Mouse (Mus musculus): Measurements from ENCODE around the gene Stim1. TPM values are rescaled to one million over a fixed set of nuclear protein-coding genes. Genes with fewer than 3 reads are reported as not detected.

The Stim1 gene
- polyA plus RNA-seq, 1 experiment from 2014 or later, result 13.6 TPM

GRCm38 (mm10) chr7:102272422-102272948 is 4.9 kb downstream of the Stim1 start:
- H3K9me3 ChIP-seq, result no peaks in the 10 kb centered on the region
- no peak overlapping the region for H3K27ac ChIP-seq
- WGBS, result 91% methylated on average over 3 of the region's 3 CpGs
- H3K27me3 ChIP-seq (replicated peaks), result peaks cover 11% of the 10 kb centered on the region
- H3K4me2 ChIP-seq (replicated peaks), result no peak overlapping the region
- H3K4me1 ChIP-seq, result peaks cover 6% of the 10 kb centered on the region; the same call in 1 of the 2 replicates
- H3K4me3 ChIP-seq, result no peak overlapping the region
- no peaks in the 10 kb centered on the region for H3K36me3 ChIP-seq
- no peak overlapping the region for H3K9ac ChIP-seq
- no peak for ATAC-seq (ENCODE audit: low FRiP score, low read depth)

- no peaks in the 10 kb centered on the region for H3K27me3 ChIP-seq (replicated peaks)
- 97% methylated on average over 1 of the region's 1 CpGs for WGBS
- no peak overlapping the region for H3K4me2 ChIP-seq (replicated peaks)
- no peak overlapping the region for H3K4me3 ChIP-seq
- no peak overlapping the region for H3K27ac ChIP-seq
- H3K36me3 ChIP-seq, result no peaks in the 10 kb centered on the region
- no peaks in the 10 kb centered on the region for H3K9me3 ChIP-seq
- H3K4me1 ChIP-seq, result no peaks in the 10 kb centered on the region
- no peak overlapping the region for H3K9ac ChIP-seq
- ATAC-seq (ENCODE audit: low FRiP score, low read depth), result no peak
Observed at GRCm38 (mm10) chr7:102281403-102281802, 13.8 kb downstream of the Stim1 start.

GRCm38 (mm10) chr7:102282261-102282660 is 14.7 kb downstream of the Stim1 start:
- WGBS, result 91% methylated on average over 5 of the region's 5 CpGs

GRCm38 (mm10) chr7:102289466-102289865 is 21.9 kb downstream of the Stim1 start:
- Histone ChIP-seq H3K27me3 (replicated peaks) (no peaks in the 10 kb centered on the region), H3K4me2 (replicated peaks) (no peak overlapping the region), H3K9ac (no peak overlapping the region), H3K4me1 (peaks cover 4% of the 10 kb centered on the region; the same call in 1 of the 2 replicates), H3K36me3 (no peaks in the 10 kb centered on the region), H3K9me3 (no peaks in the 10 kb centered on the region), H3K27ac (no peak overlapping the region), H3K4me3 (no peak overlapping the region)
- ATAC-seq (ENCODE audit: low FRiP score, low read depth), result no peak
- WGBS, result 84% methylated on average over 6 of the region's 6 CpGs

More at GRCm38 (mm10) chr7:102282261-102282660, 14.7 kb downstream of the Stim1 start:
- Histone ChIP-seq H3K36me3 (no peaks in the 10 kb centered on the region), H3K4me1 (no peaks in the 10 kb centered on the region), H3K27ac (no peak overlapping the region), H3K4me3 (no peak overlapping the region), H3K27me3 (replicated peaks) (no peaks in the 10 kb centered on the region), H3K9ac (no peak overlapping the region), H3K4me2 (replicated peaks) (no peak overlapping the region), H3K9me3 (no peaks in the 10 kb centered on the region)
- ATAC-seq (ENCODE audit: low FRiP score, low read depth), result no peak

GRCm38 (mm10) chr7:102292228-102292627 is 24.6 kb downstream of the Stim1 start:
- H3K9ac ChIP-seq, result no peak overlapping the region
- no peaks in the 10 kb centered on the region for H3K27me3 ChIP-seq (replicated peaks)
- H3K4me2 ChIP-seq (replicated peaks), result no peak overlapping the region
- WGBS, result 92% methylated on average over 3 of the region's 3 CpGs
- H3K4me3 ChIP-seq, result no peak overlapping the region
- no peak overlapping the region for H3K27ac ChIP-seq
- no peaks in the 10 kb centered on the region for H3K9me3 ChIP-seq
- no peaks in the 10 kb centered on the region for H3K36me3 ChIP-seq
- no peak for ATAC-seq (ENCODE audit: low FRiP score, low read depth)
- H3K4me1 ChIP-seq, result peaks cover 4% of the 10 kb centered on the region; the same call in 1 of the 2 replicates

GRCm38 (mm10) chr7:102293234-102293633 is 25.6 kb downstream of the Stim1 start:
- no peaks in the 10 kb centered on the region for H3K9me3 ChIP-seq
- no peaks in the 10 kb centered on the region for H3K36me3 ChIP-seq
- H3K4me3 ChIP-seq, result no peak overlapping the region
- H3K27ac ChIP-seq, result no peak overlapping the region
- H3K4me2 ChIP-seq (replicated peaks), result no peak overlapping the region
- H3K9ac ChIP-seq, result no peak overlapping the region
- peaks cover 4% of the 10 kb centered on the region; the same call in 1 of the 2 replicates for H3K4me1 ChIP-seq
- WGBS, result 13% methylated on average over 2 of the region's 2 CpGs
- ATAC-seq (ENCODE audit: low FRiP score, low read depth), result no peak
- H3K27me3 ChIP-seq (replicated peaks), result no peaks in the 10 kb centered on the region

- Histone ChIP-seq H3K36me3 (no peaks in the 10 kb centered on the region), H3K4me2 (replicated peaks) (no peak overlapping the region), H3K27me3 (replicated peaks) (no peaks in the 10 kb centered on the region), H3K4me1 (no peaks in the 10 kb centered on the region), H3K4me3 (no peak overlapping the region), H3K9me3 (no peaks in the 10 kb centered on the region), H3K9ac (no peak overlapping the region), H3K27ac (no peak overlapping the region)
- WGBS, result 84% methylated on average over 1 of the region's 1 CpGs
- no peak for ATAC-seq (ENCODE audit: low FRiP score, low read depth)
Observed at GRCm38 (mm10) chr7:102300761-102301160, 33.2 kb downstream of the Stim1 start.

GRCm38 (mm10) chr7:102302471-102302870 is 34.9 kb downstream of the Stim1 start:
- Histone ChIP-seq H3K9ac (no peak overlapping the region), H3K27ac (no peak overlapping the region), H3K9me3 (no peaks in the 10 kb centered on the region), H3K4me1 (no peaks in the 10 kb centered on the region), H3K27me3 (replicated peaks) (no peaks in the 10 kb centered on the region), H3K4me2 (replicated peaks) (no peak overlapping the region), H3K36me3 (no peaks in the 10 kb centered on the region), H3K4me3 (no peak overlapping the region)
- no peak for ATAC-seq (ENCODE audit: low FRiP score, low read depth)
- WGBS, result 93% methylated on average over 4 of the region's 4 CpGs

GRCm38 (mm10) chr7:102305596-102305995 is 38.0 kb downstream of the Stim1 start:
- Histone ChIP-seq H3K27ac (no peak overlapping the region), H3K4me3 (no peak overlapping the region), H3K36me3 (no peaks in the 10 kb centered on the region), H3K9me3 (no peaks in the 10 kb centered on the region), H3K27me3 (replicated peaks) (no peaks in the 10 kb centered on the region), H3K4me2 (replicated peaks) (no peak overlapping the region), H3K4me1 (no peaks in the 10 kb centered on the region), H3K9ac (no peak overlapping the region)
- WGBS, result 88% methylated on average over 2 of the region's 2 CpGs
- ATAC-seq (ENCODE audit: low FRiP score, low read depth), result no peak

- no peak for ATAC-seq (ENCODE audit: low FRiP score, low read depth)
- Histone ChIP-seq H3K4me1 (no peaks in the 10 kb centered on the region), H3K9me3 (no peaks in the 10 kb centered on the region), H3K4me3 (no peak overlapping the region), H3K9ac (no peak overlapping the region), H3K4me2 (replicated peaks) (no peak overlapping the region), H3K36me3 (no peaks in the 10 kb centered on the region), H3K27ac (no peak overlapping the region), H3K27me3 (replicated peaks) (no peaks in the 10 kb centered on the region)
Observed at GRCm38 (mm10) chr7:102310266-102310665, 42.7 kb downstream of the Stim1 start.

- H3K4me2 ChIP-seq (replicated peaks), result no peak overlapping the region
- no peak overlapping the region for H3K27ac ChIP-seq
- H3K36me3 ChIP-seq, result no peaks in the 10 kb centered on the region
- 81% methylated on average over 5 of the region's 5 CpGs for WGBS
- H3K9ac ChIP-seq, result no peak overlapping the region
- ATAC-seq (ENCODE audit: low FRiP score, low read depth), result no peak
- H3K4me3 ChIP-seq, result no peak overlapping the region
- H3K9me3 ChIP-seq, result no peaks in the 10 kb centered on the region
- H3K27me3 ChIP-seq (replicated peaks), result no peaks in the 10 kb centered on the region
- no peaks in the 10 kb centered on the region for H3K4me1 ChIP-seq
Observed at GRCm38 (mm10) chr7:102310821-102311220, 43.2 kb downstream of the Stim1 start.

GRCm38 (mm10) chr7:102312840-102313534 is 45.4 kb downstream of the Stim1 start:
- Histone ChIP-seq H3K4me1 (no peaks in the 10 kb centered on the region), H3K4me3 (no peak overlapping the region), H3K27me3 (replicated peaks) (no peaks in the 10 kb centered on the region), H3K9me3 (no peaks in the 10 kb centered on the region), H3K36me3 (no peaks in the 10 kb centered on the region), H3K9ac (no peak overlapping the region), H3K27ac (no peak overlapping the region), H3K4me2 (replicated peaks) (no peak overlapping the region)
- no peak for ATAC-seq (ENCODE audit: low FRiP score, low read depth)
- WGBS, result 84% methylated on average over 4 of the region's 4 CpGs

GRCm38 (mm10) chr7:102313535-102313863 is 45.9 kb downstream of the Stim1 start:
- H3K27me3 ChIP-seq (replicated peaks), result no peaks in the 10 kb centered on the region
- ATAC-seq (ENCODE audit: low FRiP score, low read depth), result no peak
- no peak overlapping the region for H3K9ac ChIP-seq
- no peak overlapping the region for H3K4me3 ChIP-seq
- WGBS, result 82% methylated on average over 2 of the region's 2 CpGs
- no peaks in the 10 kb centered on the region for H3K36me3 ChIP-seq
- no peak overlapping the region for H3K27ac ChIP-seq
- no peaks in the 10 kb centered on the region for H3K9me3 ChIP-seq
- no peak overlapping the region for H3K4me2 ChIP-seq (replicated peaks)
- H3K4me1 ChIP-seq, result no peaks in the 10 kb centered on the region
